Mouse (Mus musculus) stomach, embryonic 15.5 days (tissue): Measurements from ENCODE around the gene Ltbp1. TPM values are rescaled to one million over a fixed set of nuclear protein-coding genes. Genes with fewer than 3 reads are reported as not detected.

Experiments
- ATAC-seq: fragments of 200-750 bp; cut with Nextera tagmentation; 2 replicates; pipeline ENCODE4 v1.8.0; 2017; ENCODE audit warnings: low read depth, moderate number of reproducible peaks, moderate TSS enrichment; ENCODE audit not compliant: insufficient read depth, low FRiP score
- H3K27ac ChIP-seq: fragments of 300-500 bp; sonication (generic); 2 replicates; pipeline ENCODE4 v1.5.1; 2015; ENCODE audit warnings: mild to moderate bottlenecking, inconsistent platforms
- H3K27me3 ChIP-seq: fragments of 300-500 bp; sonication (generic); replicated peaks from 2 replicates; pipeline ENCODE4 v1.6.1; 2015; ENCODE audit warnings: inconsistent platforms
- H3K36me3 ChIP-seq: fragments of 300-500 bp; sonication (generic); 2 replicates; pipeline ENCODE4 v1.6.1; 2015; ENCODE audit warnings: inconsistent platforms
- H3K4me1 ChIP-seq: fragments of 300-500 bp; sonication (generic); 2 replicates; pipeline ENCODE4 v1.6.1; 2015; ENCODE audit warnings: inconsistent platforms
- H3K4me2 ChIP-seq: fragments of 300-500 bp; sonication (generic); 2 replicates; pipeline ENCODE4 v1.6.1; 2015; ENCODE audit warnings: mild to moderate bottlenecking, inconsistent platforms
- H3K4me3 ChIP-seq: fragments of 300-500 bp; sonication (generic); replicated peaks from 2 replicates; pipeline ENCODE4 v1.5.1; 2015; ENCODE audit warnings: inconsistent platforms
- H3K9ac ChIP-seq: fragments of 300-500 bp; sonication (generic); 2 replicates; pipeline ENCODE4 v1.6.1; 2015; ENCODE audit warnings: inconsistent platforms
- H3K9me3 ChIP-seq: fragments of 300-500 bp; sonication (generic); 2 replicates; pipeline ENCODE4 v1.6.1; 2016; ENCODE audit warnings: inconsistent platforms
- WGBS: fragments of 180-500 bp; shearing (Covaris S2); methylation state at CpG from one replicate; pipeline ENCODE4 v1.1.7; 2015; 5-methylcytosine and 5-hydroxymethylcytosine counted together
- polyA plus RNA-seq: library from polyadenylated mRNA; unstranded; fragments of >200 nt; fragmentation: Nextera tagmentation; extraction: Ambion mirVana; gene quantifications from 2 replicates; pipeline ENCODE4 v1.2.1, GENCODE M21; 2015

Ltbp1 gene
- polyA plus RNA-seq, 1 experiment from 2014 or later, result 26.1 TPM

DNA sequence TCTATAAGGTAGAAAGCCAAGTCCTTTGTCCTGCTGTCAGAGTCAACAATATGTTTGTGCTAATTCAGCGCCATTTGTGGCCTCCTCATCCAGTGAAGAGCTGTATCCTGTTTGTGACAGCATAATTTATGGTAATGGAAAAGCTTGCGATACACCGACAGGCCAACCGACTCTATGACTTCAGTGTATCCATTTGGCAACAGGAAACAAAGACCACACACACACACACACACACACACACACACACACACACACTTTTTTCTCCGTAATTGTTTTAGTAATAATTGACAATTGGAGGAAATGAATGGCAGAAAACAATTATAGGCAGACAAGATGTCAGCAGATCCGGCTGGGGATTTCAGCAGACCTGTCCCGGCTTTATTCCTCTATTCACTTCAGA, 435.3 kb downstream of the Ltbp1 start:
- H3K4me2 ChIP-seq, result no peak overlapping the region
- ATAC-seq, result no peak
- WGBS, result 39% methylated on average over 7 of the region's 7 CpGs
- no peaks in the 10 kb centered on the region for H3K36me3 ChIP-seq
- H3K9ac ChIP-seq, result no peak overlapping the region
- no peak overlapping the region for H3K27ac ChIP-seq
- H3K27me3 ChIP-seq, result no peaks in the 10 kb centered on the region
- no peaks in the 10 kb centered on the region for H3K4me1 ChIP-seq
- no peaks in the 10 kb centered on the region for H3K9me3 ChIP-seq
- no peak overlapping the region for H3K4me3 ChIP-seq

DNA sequence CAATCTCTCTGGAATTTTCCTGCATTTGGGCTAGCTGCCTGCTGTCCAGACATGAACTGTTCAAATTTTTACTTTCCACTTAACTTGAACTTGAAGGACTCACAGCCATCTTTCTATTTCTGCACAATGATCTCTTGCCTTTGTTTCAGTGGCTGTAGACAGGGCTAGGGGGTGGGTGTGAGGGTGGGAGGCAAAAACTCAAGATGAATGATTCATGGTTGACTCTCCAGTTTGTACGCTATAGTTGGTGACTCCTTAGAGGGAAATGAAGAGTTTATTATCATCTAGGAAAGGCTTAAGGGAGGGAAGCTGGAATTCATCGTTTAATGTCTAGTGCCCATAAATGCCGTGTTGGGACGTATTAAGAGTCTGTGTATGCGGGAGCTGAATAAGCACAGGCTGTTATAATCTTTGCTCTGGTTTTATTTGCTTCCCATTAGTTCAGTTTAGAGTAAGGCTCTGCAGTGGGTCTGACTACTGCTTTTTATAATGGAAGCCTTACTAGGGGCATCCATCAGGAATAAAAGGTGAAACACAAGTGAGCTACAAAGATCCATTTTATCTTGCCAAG, 436.0 kb downstream of the Ltbp1 start:
- WGBS, result 54% methylated on average over 5 of the region's 5 CpGs
- Histone ChIP-seq H3K4me3 (no peak overlapping the region), H3K27me3 (no peaks in the 10 kb centered on the region), H3K9me3 (no peaks in the 10 kb centered on the region), H3K9ac (no peak overlapping the region), H3K27ac (no peak overlapping the region), H3K36me3 (no peaks in the 10 kb centered on the region), H3K4me1 (no peaks in the 10 kb centered on the region), H3K4me2 (no peak overlapping the region)
- no peak for ATAC-seq
